Mouse (Mus musculus) kidney, adult 18-20 months (tissue): ENCODE measurements at regions not wholly inside any gene's neighbourhood (a gene's known extent, or its start where the extent isn't known, plus 50 kb on each side); places are given as distances from the start of the nearest gene placed in this dataset.

ENCODE experiments used
- DNase-seq: peaks from one replicate; pipeline ENCODE4 v3.0.0; 2021

- no peak for DNase-seq
Observed at GRCm38 (mm10) chr2:142964340-142964739, 63.0 kb upstream of the Kif16b start.

GRCm38 (mm10) chr2:142967250-142967649 lies 65.9 kb upstream of the Kif16b start:
- peak; percentile 59 for DNase-seq

GRCm38 (mm10) chr2:142980771-142981170 lies 79.4 kb upstream of the Kif16b start:
- no peak for DNase-seq

- no peak for DNase-seq
Observed at GRCm38 (mm10) chr2:142988691-142989090, 74.1 kb upstream of the Snrpb2 start.

- DNase-seq = no peak
Observed at GRCm38 (mm10) chr2:142996088-142996487, 66.8 kb upstream of the Snrpb2 start.

GRCm38 (mm10) chr2:143002874-143003273 lies 60.0 kb upstream of the Snrpb2 start:
- DNase-seq = no peak

GRCm38 (mm10) chr2:143003341-143003740 lies 59.5 kb upstream of the Snrpb2 start:
- no peak for DNase-seq

GRCm38 (mm10) chr2:143011380-143011779 lies 51.5 kb upstream of the Snrpb2 start:
- no peak for DNase-seq
